Mouse (Mus musculus) right cerebral cortex, postnatal 36 days (tissue): ENCODE results near the gene A830018L16Rik.
"Not testable (repeated sequence)": the region's sequence is repeated elsewhere in the genome, so short reads cannot be mapped to it uniquely, and the experiment has no call there.

ENCODE experiments used
- DNase-seq, 2 experiments: peaks; one replicate each; pipeline ENCODE4 v3.0.0; 2022; ENCODE audit warnings: low spot score in 2 of 2, mixed read lengths in 1 of 2

Gene A830018L16Rik

GRCm38 (mm10) chr1:12000557-12000956, 586.7 kb downstream of the A830018L16Rik start:
- no peak for DNase-seq

- no peak for DNase-seq
Measured at GRCm38 (mm10) chr1:12008789-12009550, 595.1 kb downstream of the A830018L16Rik start.

DNA sequence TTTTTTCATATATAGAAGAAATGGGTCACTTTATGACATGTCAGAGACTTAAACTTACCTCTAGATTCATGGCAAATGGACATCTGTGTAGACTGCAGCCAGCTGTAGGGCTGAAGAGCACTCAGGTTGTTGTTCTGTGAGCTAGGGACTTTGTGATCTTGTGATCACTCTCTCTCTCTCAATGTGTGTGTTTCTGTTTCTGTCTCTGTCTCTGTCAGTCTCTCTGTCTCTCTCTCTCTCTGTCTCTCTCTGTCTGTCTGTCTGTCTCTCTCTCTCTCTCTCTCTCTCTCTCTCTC, 595.6 kb downstream of the A830018L16Rik start:
- DNase-seq: no peak

- DNase-seq: peak; percentile 23 to 74
Measured at GRCm38 (mm10) chr1:12010607-12011006, 596.7 kb downstream of the A830018L16Rik start.

DNA sequence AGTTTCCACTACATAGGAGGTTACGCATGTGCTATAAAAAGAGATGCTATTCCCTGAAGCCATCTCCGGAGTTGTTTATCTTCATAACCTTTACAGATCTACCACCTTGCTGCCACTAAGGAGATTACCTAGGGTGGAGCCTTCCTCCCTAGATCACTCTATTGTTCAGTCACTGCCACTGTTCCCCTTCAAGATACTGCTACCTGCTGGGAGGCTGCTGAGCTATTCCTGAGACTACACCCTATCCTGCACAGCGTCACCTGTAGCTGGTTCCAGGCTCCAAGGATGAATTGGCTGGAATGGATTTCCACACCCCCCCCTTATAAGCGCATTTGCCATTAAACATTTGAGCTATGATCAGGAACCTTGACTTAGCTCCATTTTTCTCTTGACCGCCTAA, 606.7 kb downstream of the A830018L16Rik start:
- not testable (repeated sequence) for DNase-seq
